Mouse (Mus musculus): Measurements from ENCODE around the gene Gltp. TPM values are rescaled to one million over a fixed set of nuclear protein-coding genes. Genes with fewer than 3 reads are reported as not detected.

Gene Gltp
- polyA plus RNA-seq, 1 experiment, result 29.3 TPM

- no peak for DNase-seq (ENCODE audit: low read depth)
- TF ChIP-seq POLR2A (IDR thresholded peaks at IDR 0.05; ENCODE audit: borderline replicate concordance, extremely low read depth, insufficient read depth, insufficient read length, poor library complexity, severe bottlenecking), result no peak
- TF ChIP-seq CTCF (IDR thresholded peaks at IDR 0.05; ENCODE audit: borderline replicate concordance, extremely low read depth, insufficient read depth, insufficient read length), result peak; percentile 2; the same call in 1 of the 2 replicates
Observed at GRCm38 (mm10) chr5:114679841-114680591, 10.8 kb downstream of the Gltp start.

DNA sequence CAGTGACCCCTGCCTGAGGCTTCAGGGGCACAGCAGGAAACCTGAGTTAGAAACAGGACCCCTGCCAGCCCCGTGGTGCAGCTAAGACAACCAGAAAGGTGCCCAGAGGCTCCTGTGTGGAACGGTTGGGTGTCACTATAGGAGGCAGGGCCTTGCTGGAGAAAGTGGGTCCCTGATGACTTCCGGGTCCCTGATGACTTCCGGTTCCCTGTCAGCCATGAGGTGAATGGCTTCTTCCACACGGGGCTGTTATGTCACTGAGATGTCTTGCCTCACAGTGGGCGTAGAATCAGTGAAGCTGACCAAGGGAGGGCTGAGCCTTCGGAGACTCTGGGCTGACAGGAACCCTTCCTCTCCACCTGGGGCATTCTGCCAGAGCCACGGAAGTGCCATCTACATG, 16.2 kb downstream of the Gltp start:
- DNase-seq (ENCODE audit: low read depth), result no peak
- TF ChIP-seq CTCF (IDR thresholded peaks at IDR 0.05; ENCODE audit: borderline replicate concordance, extremely low read depth, insufficient read depth, insufficient read length) (no peak), POLR2A (IDR thresholded peaks at IDR 0.05; ENCODE audit: borderline replicate concordance, extremely low read depth, insufficient read depth, insufficient read length, poor library complexity, severe bottlenecking) (no peak)

GRCm38 (mm10) chr5:114673114-114673513, 17.7 kb downstream of the Gltp start:
- no peak for DNase-seq (ENCODE audit: low read depth)
- TF ChIP-seq CTCF (IDR thresholded peaks at IDR 0.05; ENCODE audit: borderline replicate concordance, extremely low read depth, insufficient read depth, insufficient read length), result 0 out of 2 replicates have a peak, but pooled peaks have one; percentile 0
- TF ChIP-seq POLR2A (IDR thresholded peaks at IDR 0.05; ENCODE audit: borderline replicate concordance, extremely low read depth, insufficient read depth, insufficient read length, poor library complexity, severe bottlenecking), result no peak

DNA sequence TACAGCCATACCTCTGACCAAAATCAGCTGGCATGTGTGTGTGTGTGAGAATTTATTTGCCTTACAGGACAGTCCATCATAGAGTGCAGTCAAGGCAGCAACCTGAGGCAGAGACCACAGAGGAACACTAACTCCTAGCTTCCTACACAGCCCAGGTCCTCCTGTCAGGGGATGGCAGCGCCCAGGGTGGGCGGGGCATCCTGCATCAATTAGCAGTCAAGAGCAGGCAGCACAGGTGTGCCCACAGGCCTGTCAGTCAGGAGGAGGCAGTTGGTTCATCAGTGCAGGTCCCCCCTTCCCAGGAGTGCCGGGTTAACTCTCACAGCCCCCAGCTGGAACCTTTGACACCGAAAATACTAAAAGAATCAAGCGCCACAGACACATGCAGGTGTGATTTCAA, 21.8 kb downstream of the Gltp start:
- TF ChIP-seq POLR2A (IDR thresholded peaks at IDR 0.05; ENCODE audit: borderline replicate concordance, extremely low read depth, insufficient read depth, insufficient read length, poor library complexity, severe bottlenecking), result no peak
- no peak for DNase-seq (ENCODE audit: low read depth)

GRCm38 (mm10) chr5:114667228-114667856, 23.4 kb downstream of the Gltp start:
- peak; percentile 98 for DNase-seq (ENCODE audit: low read depth)
- TF ChIP-seq CTCF (IDR thresholded peaks at IDR 0.05; ENCODE audit: borderline replicate concordance, extremely low read depth, insufficient read depth, insufficient read length) (peak; percentile 100), POLR2A (IDR thresholded peaks at IDR 0.05; ENCODE audit: borderline replicate concordance, extremely low read depth, insufficient read depth, insufficient read length, poor library complexity, severe bottlenecking) (0 out of 2 replicates have a peak, but pooled peaks have one; percentile 7)

DNA sequence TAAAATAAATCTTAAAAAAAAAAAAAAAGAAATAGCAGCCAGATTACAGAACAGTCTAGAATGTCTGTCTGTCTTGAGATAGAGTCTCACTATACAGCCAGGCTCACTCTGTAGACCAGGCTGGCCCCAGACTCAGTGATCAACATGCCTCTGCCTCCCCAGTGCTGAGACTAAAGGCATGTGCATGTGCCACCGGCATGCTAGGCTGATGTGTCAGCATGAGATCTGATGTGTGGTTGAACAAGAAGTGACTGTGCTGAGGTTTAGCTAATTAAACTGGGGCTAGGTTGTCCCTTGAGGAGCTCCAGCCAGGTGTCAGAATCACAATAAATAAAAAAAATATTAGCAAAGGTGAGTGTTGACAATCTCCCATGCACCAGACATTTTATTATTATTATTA, 24.1 kb downstream of the Gltp start:
- TF ChIP-seq POLR2A (IDR thresholded peaks at IDR 0.05; ENCODE audit: borderline replicate concordance, extremely low read depth, insufficient read depth, insufficient read length, poor library complexity, severe bottlenecking), result no peak
- TF ChIP-seq CTCF (IDR thresholded peaks at IDR 0.05; ENCODE audit: borderline replicate concordance, extremely low read depth, insufficient read depth, insufficient read length), result no peak
- no peak for DNase-seq (ENCODE audit: low read depth)

- peak; percentile 71 for DNase-seq (ENCODE audit: low read depth)
- TF ChIP-seq CTCF (IDR thresholded peaks at IDR 0.05; ENCODE audit: borderline replicate concordance, extremely low read depth, insufficient read depth, insufficient read length), result no peak
- TF ChIP-seq POLR2A (IDR thresholded peaks at IDR 0.05; ENCODE audit: borderline replicate concordance, extremely low read depth, insufficient read depth, insufficient read length, poor library complexity, severe bottlenecking), result no peak
Observed at GRCm38 (mm10) chr5:114664750-114665149, 26.0 kb downstream of the Gltp start.

- TF ChIP-seq POLR2A (IDR thresholded peaks at IDR 0.05; ENCODE audit: borderline replicate concordance, extremely low read depth, insufficient read depth, insufficient read length, poor library complexity, severe bottlenecking) (no peak), CTCF (IDR thresholded peaks at IDR 0.05; ENCODE audit: borderline replicate concordance, extremely low read depth, insufficient read depth, insufficient read length) (no peak)
- DNase-seq (ENCODE audit: low read depth), result no peak
Observed at GRCm38 (mm10) chr5:114664139-114664538, 26.6 kb downstream of the Gltp start.

GRCm38 (mm10) chr5:114661029-114661428, 29.8 kb downstream of the Gltp start:
- DNase-seq (ENCODE audit: low read depth), result no peak
- TF ChIP-seq POLR2A (IDR thresholded peaks at IDR 0.05; ENCODE audit: borderline replicate concordance, extremely low read depth, insufficient read depth, insufficient read length, poor library complexity, severe bottlenecking), result no peak
- TF ChIP-seq CTCF (IDR thresholded peaks at IDR 0.05; ENCODE audit: borderline replicate concordance, extremely low read depth, insufficient read depth, insufficient read length), result no peak

- no peak for TF ChIP-seq POLR2A (IDR thresholded peaks at IDR 0.05; ENCODE audit: borderline replicate concordance, extremely low read depth, insufficient read depth, insufficient read length, poor library complexity, severe bottlenecking)
- no peak for TF ChIP-seq CTCF (IDR thresholded peaks at IDR 0.05; ENCODE audit: borderline replicate concordance, extremely low read depth, insufficient read depth, insufficient read length)
Observed at GRCm38 (mm10) chr5:114658255-114658654, 32.5 kb downstream of the Gltp start, which contains the start of gene Trpv4. Gene Trpv4 (minus strand): TSS chr5:114658421.

DNA sequence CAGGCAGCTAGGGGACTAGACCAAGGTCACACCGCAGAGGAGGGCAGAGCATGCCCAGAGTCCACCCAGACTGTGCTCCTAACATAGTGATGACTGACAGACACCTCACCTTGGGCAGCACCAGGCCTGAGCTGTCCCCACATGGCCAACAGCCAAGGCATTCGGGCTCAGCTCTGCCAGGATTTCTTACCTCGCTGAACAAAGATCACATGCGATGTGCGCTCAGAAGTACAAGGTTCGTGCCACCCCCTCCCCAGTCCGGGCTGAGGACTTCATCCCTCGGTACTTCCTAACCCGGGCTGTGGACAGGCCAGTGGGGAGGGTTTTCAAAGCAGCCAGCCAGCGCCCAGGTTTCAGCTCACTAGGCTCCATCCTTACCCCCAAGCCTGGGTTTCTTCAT, 33.4 kb downstream of the Gltp start:
- no peak for DNase-seq (ENCODE audit: low read depth)
- TF ChIP-seq CTCF (IDR thresholded peaks at IDR 0.05; ENCODE audit: borderline replicate concordance, extremely low read depth, insufficient read depth, insufficient read length) (no peak), POLR2A (IDR thresholded peaks at IDR 0.05; ENCODE audit: borderline replicate concordance, extremely low read depth, insufficient read depth, insufficient read length, poor library complexity, severe bottlenecking) (no peak)

More at GRCm38 (mm10) chr5:114658255-114658654, 32.5 kb downstream of the Gltp start, which contains the start of gene Trpv4:
- DNase-seq (ENCODE audit: low read depth), result no peak

All from brain, embryonic 14.5 days (tissue).